Mouse (Mus musculus) Patski (cell line): ENCODE data around the gene Adam19. TPM values are rescaled to one million over a fixed set of nuclear protein-coding genes. Genes with fewer than 3 reads are reported as not detected.

Experiments used
- ATAC-seq: fragments of 100-300 bp; one replicate; pipeline ENCODE4 v1.8.0; 2021
- CTCF ChIA-PET: fragments of 350-600 bp; sonication (Branson Sonifier 250); formaldehyde crosslinking; loops from one replicate; lab custom pipeline; 2022; ENCODE audit warnings: inconsistent platforms; lab: Charles Lee
- POLR2A ChIA-PET: fragments of 350-600 bp; sonication (Branson Sonifier 250); formaldehyde crosslinking; loops from one replicate; lab custom pipeline; 2022; ENCODE audit warnings: antibody characterized with exemption, inconsistent platforms; lab: Charles Lee
- DNase-seq: peaks from one replicate; pipeline ENCODE4 v3.0.0-alpha.2; 2011; ENCODE audit warnings: low read depth, low spot score
- H3K27me3 ChIP-seq: fragments of 371-371 bp; one replicate; pipeline ENCODE4 v1.5.1; 2021
- CTCF ChIP-seq: fragments of 100-300 bp; IDR thresholded peaks from one replicate; pipeline ENCODE4 v1.5.1; 2021
- in situ Hi-C: fragments of 300-500 bp; cut with MboI; formaldehyde crosslinking; loops from 3 replicates; pipeline ENCODE4 v1.11.1; 2018; ENCODE audit warnings: low pct_unique_long_range_greater_than_20kb, mixed read lengths
- polyA plus RNA-seq: library from polyadenylated mRNA; unstranded; gene quantifications from one replicate; pipeline ENCODE4 v1.2.3, GENCODE M21; 2021

The Adam19 gene
- polyA plus RNA-seq, 1 experiment from 2014 or later: 0.08 TPM

GRCm38 (mm10) chr11:46054911-46055895 is 589 bp upstream of the Adam19 start:
- DNase-seq (no peak), ATAC-seq (no peak)
- CTCF ChIA-PET: no interaction called here
- no peak for TF ChIP-seq CTCF
- H3K27me3 ChIP-seq: no peaks in the 10 kb centered on the region
- POLR2A ChIA-PET: no interaction called here
- in situ Hi-C loops: loop anchor here (10.0 kb wide), 1 partner anchor 160 kb away; no protein-coding TSS in a partner anchor

- ATAC-seq: no peak
- DNase-seq: no peak
- in situ Hi-C loops: loop anchor here (10.0 kb wide), 1 partner anchor 158 kb away; no protein-coding TSS in a partner anchor
These were observed 1.1 kb downstream of the Adam19 start for GRCm38 (mm10) chr11:46056770-46057411.

DNA sequence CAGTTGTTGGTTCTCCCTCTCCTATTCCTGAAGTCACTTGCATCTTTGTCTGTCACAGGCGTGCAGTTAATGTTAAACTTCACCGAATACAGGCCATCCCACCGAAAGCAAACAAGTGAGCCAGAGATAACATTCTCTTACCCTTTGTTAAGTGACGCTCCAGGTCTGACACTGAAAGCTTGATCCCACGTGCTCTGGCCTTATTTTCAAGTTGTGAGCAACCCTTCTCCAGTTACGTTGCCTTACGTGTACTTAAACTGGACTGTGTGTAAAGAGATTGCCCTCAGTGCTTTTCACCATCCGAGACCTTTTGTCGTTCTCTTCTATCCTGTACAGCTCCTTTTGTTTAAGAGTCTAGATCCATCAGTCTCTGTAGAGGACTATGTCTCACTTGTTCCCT is 2.2 kb downstream of the Adam19 start:
- ChIA-PET CTCF (interaction anchor here (0.8 kb wide), 1 partner anchor 24 kb away, joined by 3 read pairs; no protein-coding TSS in a partner anchor), POLR2A (no interaction called here)
- in situ Hi-C loops: loop anchor here (10.0 kb wide), 1 partner anchor 157 kb away; no protein-coding TSS in a partner anchor
- TF ChIP-seq CTCF: no peak
- ATAC-seq (no peak), DNase-seq (no peak)
- H3K27me3 ChIP-seq: no peaks in the 10 kb centered on the region

More at GRCm38 (mm10) chr11:46056770-46057411, 1.1 kb downstream of the Adam19 start:
- CTCF ChIA-PET: no interaction called here
- TF ChIP-seq CTCF: no peak
- POLR2A ChIA-PET: no interaction called here
- H3K27me3 ChIP-seq: no peaks in the 10 kb centered on the region

- POLR2A ChIA-PET: no interaction called here
- no peak for TF ChIP-seq CTCF
- CTCF ChIA-PET: no interaction called here
- no peak for DNase-seq
- no peaks in the 10 kb centered on the region for H3K27me3 ChIP-seq
- ATAC-seq: no peak
- in situ Hi-C loops: loop anchor here (10.0 kb wide), 1 partner anchor 156 kb away; no protein-coding TSS in a partner anchor
These were observed 3.1 kb downstream of the Adam19 start for GRCm38 (mm10) chr11:46058916-46059315.

- in situ Hi-C loops: loop anchor here (10.0 kb wide), 1 partner anchor 155 kb away; no protein-coding TSS in a partner anchor
- ChIA-PET CTCF (no interaction called here), POLR2A (no interaction called here)
- ATAC-seq: no peak
- H3K27me3 ChIP-seq: no peaks in the 10 kb centered on the region
- DNase-seq: no peak
- TF ChIP-seq CTCF: no peak
These were observed 4.3 kb downstream of the Adam19 start for GRCm38 (mm10) chr11:46059887-46060650.

DNA sequence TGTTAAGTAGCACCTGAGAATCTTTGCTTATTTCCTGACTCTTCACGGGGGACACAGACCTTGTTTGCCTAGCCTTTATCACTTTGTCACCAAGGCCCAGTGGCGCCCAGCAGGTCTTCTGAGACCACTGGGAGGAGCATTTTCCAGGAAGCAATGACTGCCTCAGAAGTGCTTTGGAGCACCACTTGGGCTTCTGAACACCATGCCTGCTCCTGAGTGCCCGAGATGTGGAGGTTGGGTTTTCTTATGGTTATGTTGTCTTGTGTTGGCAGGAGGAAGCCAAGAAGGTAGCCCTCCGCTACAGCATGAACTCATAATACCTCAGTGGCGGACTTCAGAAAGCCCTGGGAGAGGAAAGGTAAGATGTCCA is 4.8 kb downstream of the Adam19 start:
- ChIA-PET CTCF (no interaction called here), POLR2A (no interaction called here)
- ATAC-seq: no peak
- no peaks in the 10 kb centered on the region for H3K27me3 ChIP-seq
- TF ChIP-seq CTCF: no peak
- in situ Hi-C loops: no loop called here
- no peak for DNase-seq

DNA sequence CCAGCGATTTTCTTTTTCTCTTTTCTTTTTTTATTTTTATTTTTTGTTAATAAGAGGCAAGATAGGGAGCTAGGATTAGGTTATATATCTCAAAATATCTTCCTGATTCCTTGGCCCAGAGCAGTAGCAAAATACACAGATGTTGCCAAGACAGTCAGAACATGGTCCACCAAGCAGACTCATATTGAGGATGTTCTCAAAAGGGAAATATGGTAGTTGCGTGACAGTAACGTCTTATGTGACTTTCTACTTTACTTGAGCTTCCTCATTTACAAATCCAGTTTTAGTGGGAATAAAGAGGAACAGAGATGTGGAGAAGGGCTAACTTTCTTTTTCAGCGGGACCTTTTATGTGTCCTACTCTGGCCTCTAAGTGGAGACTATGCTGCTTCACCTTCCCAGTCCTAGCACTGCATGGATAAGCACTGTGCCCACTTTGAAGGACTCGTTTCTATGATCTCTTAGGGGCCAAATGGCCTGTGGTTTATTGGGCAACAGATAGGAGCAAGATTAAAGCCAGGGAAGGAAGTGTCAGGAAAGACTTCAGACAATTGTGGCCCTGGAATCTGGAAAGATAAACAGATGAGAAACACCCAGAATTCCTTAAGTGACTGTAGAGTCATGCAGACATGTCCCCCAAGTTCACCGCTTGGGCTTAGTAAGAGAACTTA is 6.1 kb downstream of the Adam19 start:
- TF ChIP-seq CTCF: no peak
- no peak for DNase-seq
- no peaks in the 10 kb centered on the region for H3K27me3 ChIP-seq
- CTCF ChIA-PET: no interaction called here
- POLR2A ChIA-PET: no interaction called here
- in situ Hi-C loops: no loop called here
- ATAC-seq: no peak

DNA sequence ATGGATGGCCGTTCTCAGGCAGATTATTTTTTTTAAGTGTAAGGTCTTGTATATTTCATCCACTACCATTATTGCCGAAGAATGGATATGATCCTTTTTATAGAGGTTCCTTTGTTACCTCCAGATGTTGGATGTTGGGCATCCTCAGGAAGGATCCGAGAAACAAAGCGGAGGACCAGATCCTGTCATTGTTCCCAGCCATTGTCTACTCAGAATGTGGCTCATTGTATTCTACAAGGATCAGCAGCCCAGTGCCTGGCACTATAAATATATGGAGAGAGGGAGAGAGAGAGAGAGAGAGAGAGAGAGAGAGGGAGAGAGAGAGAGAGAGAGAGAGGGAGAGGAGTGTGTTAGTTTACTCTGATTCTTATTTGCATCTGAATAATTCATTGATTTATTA is 6.8 kb downstream of the Adam19 start:
- in situ Hi-C loops: no loop called here
- no peak for DNase-seq
- POLR2A ChIA-PET: no interaction called here
- no peak for ATAC-seq
- CTCF ChIA-PET: no interaction called here
- H3K27me3 ChIP-seq: no peaks in the 10 kb centered on the region
- TF ChIP-seq CTCF: no peak

DNA sequence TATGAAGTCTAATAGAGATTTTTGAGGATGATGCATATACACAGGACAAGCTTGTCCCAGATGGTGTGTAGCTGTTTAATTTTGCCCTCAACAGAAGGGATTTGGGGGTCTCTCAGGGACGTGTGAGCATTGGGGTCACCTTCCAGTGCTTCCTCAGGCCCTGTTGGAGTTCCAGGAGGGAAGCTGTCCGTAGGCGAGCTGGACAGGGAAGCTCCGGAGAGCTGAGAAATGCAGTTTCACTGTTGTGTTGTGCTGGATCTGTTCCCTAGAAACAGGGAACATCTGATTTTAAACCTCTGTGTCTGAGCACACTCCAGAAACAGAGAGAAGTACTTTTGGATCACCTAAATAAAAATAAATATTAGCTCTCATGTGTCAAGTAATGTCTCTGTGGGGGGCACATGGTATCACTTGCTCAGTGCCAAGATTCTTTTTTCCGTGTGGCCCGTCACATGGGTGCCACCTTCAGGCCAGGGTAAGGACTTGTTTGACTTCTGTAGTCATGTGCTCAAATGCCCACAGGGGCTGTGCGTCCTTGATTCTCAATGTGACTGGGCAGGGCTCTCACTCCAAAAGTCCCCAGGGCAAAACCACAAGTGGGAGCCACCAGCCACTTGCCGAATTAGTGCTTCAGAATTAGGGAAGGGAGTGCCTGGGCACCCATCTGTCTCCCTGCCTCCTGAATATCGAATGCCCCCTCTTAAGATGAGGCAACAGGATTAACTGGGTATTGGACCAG is 7.4 kb downstream of the Adam19 start:
- peak; percentile 46 for ATAC-seq
- CTCF ChIA-PET: no interaction called here
- in situ Hi-C loops: no loop called here
- no peak for TF ChIP-seq CTCF
- DNase-seq: no peak
- H3K27me3 ChIP-seq: no peaks in the 10 kb centered on the region
- POLR2A ChIA-PET: no interaction called here
